Mouse (Mus musculus): Measurements from ENCODE around the gene Zfp12. TPM values are rescaled to one million over a fixed set of nuclear protein-coding genes. Genes with fewer than 3 reads are reported as not detected.

The Zfp12 gene
- total RNA-seq, 2 experiments from 2014 or later: 28.0 to 34.5 TPM

GRCm38 (mm10) chr5:143295330-143295729 is 60.4 kb downstream of the Zfp12 start:
- intact Hi-C loops (cut with DNase I): loop anchor here (5.0 kb wide), 1 partner anchor 38 kb away; no protein-coding TSS in a partner anchor
- no peak for DNase-seq (ENCODE audit: low spot score in 2 of 2)

DNA sequence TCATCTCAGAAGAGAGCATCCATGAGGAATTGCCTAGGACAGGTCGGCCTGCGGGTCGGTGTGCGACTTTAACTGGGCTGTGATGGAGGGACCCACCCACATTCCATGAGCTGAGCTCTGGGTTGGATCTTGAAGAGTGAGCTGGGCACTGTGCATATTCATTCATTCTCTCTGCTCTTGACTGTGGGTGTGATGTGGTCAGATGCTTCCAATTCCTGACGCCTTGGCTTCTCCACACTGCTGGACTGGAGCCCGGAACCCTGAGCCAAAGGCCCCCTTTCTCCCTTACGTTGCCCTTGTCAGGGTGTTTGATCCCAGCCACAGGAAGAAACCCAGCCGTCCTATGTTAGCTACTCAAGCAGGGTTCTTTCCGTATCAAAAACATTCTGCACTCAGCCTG is 63.0 kb downstream of the Zfp12 start:
- intact Hi-C loops (cut with DNase I): loop anchor here (5.0 kb wide), 1 partner anchor 41 kb away; no protein-coding TSS in a partner anchor

GRCm38 (mm10) chr5:143298391-143298790 is 63.4 kb downstream of the Zfp12 start:
- DNase-seq (ENCODE audit: low spot score in 2 of 2): no peak
- intact Hi-C loops (cut with DNase I): loop anchor here (5.0 kb wide), 1 partner anchor 41 kb away; no protein-coding TSS in a partner anchor

More for the DNA sequence above, 63.0 kb downstream of the Zfp12 start:
- no peak for DNase-seq (ENCODE audit: low spot score in 2 of 2)

Other genes with a start within 250 kb of the Zfp12 start
- gene Rnf216, start 122.2 kb upstream of the Zfp12 start, total RNA-seq (2021): 10 to 100 TPM; 37.4 to 45.4 TPM
- under 1 TPM in 1 of 2 experiments, not detected in 1; 0.18 TPM for gene Olfr718-ps1, start 87.6 kb upstream of the Zfp12 start, total RNA-seq (2021)
- gene Rbak, start 54.4 kb upstream of the Zfp12 start, total RNA-seq (2021): 10 to 100 TPM; 13.3 to 13.8 TPM
- not detected for gene Spdye4b, start 54.1 kb upstream of the Zfp12 start, total RNA-seq (2021)
- gene Spdye4a, start 8.3 kb upstream of the Zfp12 start, total RNA-seq (2021): not detected
- 10 to 100 TPM; 21.3 to 26.9 TPM for gene Zfp316, start 34.9 kb downstream of the Zfp12 start, total RNA-seq (2021)
- 1 to 10 TPM; 6.4 to 7.3 TPM for gene Zfp853, start 58.5 kb downstream of the Zfp12 start, total RNA-seq (2021)
- gene E130309D02Rik, start 80.2 kb downstream of the Zfp12 start, total RNA-seq (2021): 10 to 100 TPM; 24.8 to 27.9 TPM
- 10 to 100 TPM; 38.6 to 46.2 TPM for gene Zdhhc4, start 94.1 kb downstream of the Zfp12 start, total RNA-seq (2021)
- 1 to 10 TPM; 1.5 to 2.7 TPM for gene Grid2ip, start 122.2 kb downstream of the Zfp12 start, total RNA-seq (2021)
- gene Kdelr2, start 168.7 kb downstream of the Zfp12 start, total RNA-seq (2021): 10 to 100 TPM; 32.5 to 37.7 TPM
- gene Daglb, start 229.4 kb downstream of the Zfp12 start, total RNA-seq (2021): 10 to 100 TPM; 32.6 to 33.7 TPM